Mouse (Mus musculus) bone marrow, adult 2 months (tissue): ENCODE results near the gene Cdkn2c.

Source experiments
- CTCF ChIP-seq: fragments of 200-500 bp; IDR thresholded peaks from 2 replicates; pipeline ENCODE4 v1.5.1; 2011; ENCODE audit warnings: low read length, control low read depth; ENCODE audit not compliant: control insufficient read depth, insufficient read depth
- POLR2A ChIP-seq: fragments of 200-500 bp; IDR thresholded peaks from 2 replicates; pipeline ENCODE4 v1.6.1; 2011; ENCODE audit warnings: low read depth, mild to moderate bottlenecking, control low read depth, low read length, borderline replicate concordance; ENCODE audit not compliant: control insufficient read depth

GRCm38 (mm10) chr4:109639356-109639755 is 27.6 kb downstream of the Cdkn2c start:
- no peak for TF ChIP-seq CTCF
- no peak for TF ChIP-seq POLR2A
